Mouse (Mus musculus): ENCODE measurements at regions not wholly inside any gene's neighbourhood (a gene's known extent, or its start where the extent isn't known, plus 50 kb on each side); places are given as distances from the start of the nearest gene placed in this dataset.

DNA sequence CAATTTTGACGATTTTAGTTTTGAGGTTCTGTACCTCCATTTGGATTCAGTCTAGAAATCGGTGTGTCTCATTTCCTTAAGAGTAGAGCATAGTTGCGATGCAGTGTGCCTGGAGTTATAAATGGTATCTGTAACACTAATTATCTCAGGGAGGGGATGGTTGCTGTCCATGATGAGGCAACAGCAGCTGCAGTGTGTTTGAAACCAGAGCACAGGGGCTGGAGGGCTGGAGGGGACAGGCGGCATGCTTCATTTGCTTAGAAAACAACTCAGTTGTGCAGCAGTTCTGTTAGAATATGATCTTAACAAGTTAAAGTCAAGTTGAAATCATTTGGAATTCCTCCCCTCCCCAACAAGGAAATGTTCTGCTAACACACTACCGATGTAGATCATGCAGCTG is 69.3 kb upstream of the Lrig3 start:
- no peak for TF ChIP-seq POLR2A (IDR thresholded peaks at IDR 0.05; ENCODE audit: low read depth, low read length)
- TF ChIP-seq CTCF (IDR thresholded peaks at IDR 0.05; ENCODE audit: borderline replicate concordance, insufficient read depth, low read length), result no peak

Data from embryonic fibroblast, embryonic 13.5 days (primary cell).